Mouse (Mus musculus) testis, adult 2 months (tissue): ENCODE results near the gene Nhlrc2.

Experiments
- CTCF ChIP-seq: fragments of 200-500 bp; IDR thresholded peaks from 2 replicates; pipeline ENCODE4 v1.5.1; 2012; ENCODE audit warnings: low read depth, mild to moderate bottlenecking, inconsistent platforms, low read length, moderate library complexity; ENCODE audit not compliant: control insufficient read depth, insufficient read depth, insufficient replicate concordance
- POLR2A ChIP-seq: fragments of 200-500 bp; IDR thresholded peaks from 2 replicates; pipeline ENCODE4 v1.6.1; 2012; ENCODE audit warnings: low read depth, mild to moderate bottlenecking, inconsistent platforms, low read length, moderate library complexity; ENCODE audit not compliant: control insufficient read depth

DNA sequence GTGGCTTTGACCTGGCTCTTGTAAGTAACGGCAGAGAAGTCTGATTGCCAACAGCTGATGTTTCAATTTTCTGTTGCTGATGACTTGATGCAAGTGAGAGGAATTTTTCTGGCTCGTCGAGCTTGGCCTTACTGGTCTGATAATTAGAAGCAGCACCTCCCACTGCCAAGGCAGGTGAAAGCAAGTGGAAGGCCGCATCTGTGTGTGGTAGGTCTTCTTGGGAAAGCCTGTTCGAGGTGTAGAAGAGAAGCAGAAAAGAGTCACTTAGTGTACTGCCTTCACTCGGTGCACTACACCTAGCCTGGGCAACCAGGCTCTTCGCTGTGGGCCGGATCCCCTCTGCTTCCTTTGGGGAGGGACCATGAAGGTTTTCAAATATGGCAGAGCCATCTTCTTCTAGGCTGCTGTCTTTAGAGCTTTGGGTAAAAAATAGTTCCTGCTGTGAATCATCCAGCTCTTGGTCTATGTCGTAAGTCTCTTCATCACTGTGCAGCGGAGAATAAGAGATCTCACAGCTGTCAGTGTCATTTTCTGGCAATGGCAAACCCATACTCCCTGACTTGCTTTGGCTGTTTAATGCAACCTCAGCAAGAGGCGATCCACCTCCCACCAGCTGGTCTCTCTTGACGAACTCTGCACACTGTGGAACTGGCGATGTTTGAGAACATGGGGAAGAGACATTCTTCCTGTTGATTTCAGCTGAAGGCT is 3.2 kb upstream of the Nhlrc2 start:
- TF ChIP-seq CTCF (no peak), POLR2A (no peak)
